In genomic region chr15:86250269-86250668, GRCm38 (mm10) we compare ENCODE assay signal across 9 mouse cellular contexts. TPM values are rescaled to one million over a fixed set of nuclear protein-coding genes. Genes with fewer than 3 reads are reported as not detected.
DNase-seq lines count a peak whose midpoint lies in the region; ATAC-seq and TF ChIP-seq lines count a peak whose summit lies in the region.
"Had no signal": no experiment of that assay in that cellular context is flagged by ENCODE, and none has a peak within 500 bp of the region (broad histone marks: within the 10 kb centered on the region; RNA-seq: fewer than 3 reads in every experiment).

No protein-coding gene starts in this region.

- no peak for TF ChIP-seq POLR2A in brain, embryonic 14.5 days (IDR thresholded peaks at IDR 0.05; ENCODE audit: borderline replicate concordance, extremely low read depth, insufficient read depth, insufficient read length, poor library complexity, severe bottlenecking)

- DNase-seq in adrenal gland, adult 2 months: peak; percentile 33
- DNase-seq in adrenal gland, postnatal 4 days (ENCODE audit: low spot score in 2 of 2): no peak
- peak; percentile 42 for DNase-seq in 3T3-L1 (ENCODE audit: low read depth, low spot score)
- peak; percentile 88 for DNase-seq in brain, embryonic 14.5 days (ENCODE audit: low read depth)
- peak; percentile 50 for DNase-seq in kidney, postnatal 14 days
- DNase-seq in skeletal muscle tissue, adult 2 months (ENCODE audit: low read depth, low spot score): peak; percentile 27

- peak; percentile 71 for ATAC-seq in forebrain, embryonic 13.5 days
- peak; percentile 61 for ATAC-seq in megakaryocyte, adult 5-6 weeks (ENCODE audit: poor library complexity, severe bottlenecking)

- peak; percentile 80 for TF ChIP-seq CTCF in brain, embryonic 14.5 days (IDR thresholded peaks at IDR 0.05; ENCODE audit: borderline replicate concordance, extremely low read depth, insufficient read depth, insufficient read length)

- H3K27ac ChIP-seq in forebrain, embryonic 13.5 days: no peak overlapping the region
- H3K27ac ChIP-seq: heart, embryonic 15.5 days had no signal

- peaks cover 13% of the 10 kb centered on the region; the same call in 1 of the 2 replicates for H3K27me3 ChIP-seq in forebrain, embryonic 13.5 days
- H3K27me3 ChIP-seq: heart, embryonic 15.5 days had no signal

- H3K4me2 ChIP-seq in forebrain, embryonic 13.5 days: no peak overlapping the region
- H3K4me2 ChIP-seq: heart, embryonic 15.5 days had no signal

- peaks cover 6% of the 10 kb centered on the region for H3K36me3 ChIP-seq in forebrain, embryonic 13.5 days (ENCODE audit: poor library complexity, severe bottlenecking)

- WGBS in forebrain, embryonic 13.5 days: 58% methylated on average over 9 of the region's 9 CpGs

- no peak overlapping the region for H3K9ac ChIP-seq in forebrain, embryonic 13.5 days
- H3K9ac ChIP-seq: heart, embryonic 15.5 days had no signal

- no peaks in the 10 kb centered on the region for H3K9me3 ChIP-seq in forebrain, embryonic 13.5 days (replicated peaks)
- H3K9me3 ChIP-seq: heart, embryonic 15.5 days had no signal

- no peak overlapping the region for H3K4me3 ChIP-seq in forebrain, embryonic 13.5 days
- H3K4me3 ChIP-seq: heart, embryonic 15.5 days had no signal

- peaks cover 15% of the 10 kb centered on the region for H3K4me1 ChIP-seq in forebrain, embryonic 13.5 days
- H3K4me1 ChIP-seq: heart, embryonic 15.5 days had no signal

RNA-seq across cellular contexts. Expression of gene Tbc1d22a, which starts 36.0 kb away (rescaled TPM):
- 10 to 100 TPM; 34.5 to 37.7 TPM for total RNA-seq in adrenal gland, adult 2 months (2021)
- polyA plus RNA-seq in adrenal gland, adult 2 months (2012; rRNA removed): 38.7 and 44.4 TPM in 2 replicates
- total RNA-seq in adrenal gland, postnatal 4 days (2021): 10 to 100 TPM; 32.3 TPM
- 16.8 and 21.8 TPM in 2 replicates for polyA plus RNA-seq in brain, embryonic 14.5 days (2012; rRNA removed)
- polyA plus RNA-seq in forebrain, embryonic 13.5 days (2015; fragmentation: Nextera tagmentation; extraction: Ambion mirVana): 10.1 and 10.7 TPM in 2 replicates
- 12.9 and 13.3 TPM in 2 replicates for total RNA-seq in megakaryocyte, adult 5-6 weeks (2015)
- 19.0 and 24.1 TPM in 2 replicates for total RNA-seq in megakaryocyte, adult 5-6 weeks (2017)

Comparison
In these comparisons a context has a peak if more than half of its experiments do, and no peak if none do; other contexts are left out.
1. DNase-seq: peak in adrenal gland, adult 2 months (single experiment), 3T3-L1 (single experiment), brain, embryonic 14.5 days (single experiment), kidney, postnatal 14 days (single experiment) and skeletal muscle tissue, adult 2 months (single experiment); none in adrenal gland, postnatal 4 days (0 of 2).